Mouse (Mus musculus) adrenal gland (tissue): ENCODE results near the gene Dmxl2.

Experiments
- intact Hi-C: fragments of 180-260 bp; cut with DNase I; formaldehyde crosslinking; loops from one replicate; pipeline ENCODE4 v1.15.1; 2025
- long read RNA-seq, 2 experiments: library from polyadenylated mRNA; unstranded; transcript quantifications; one replicate each; pipeline ENCODE4 v2.0.0; 2020; ENCODE audit warnings: borderline replicate concordance in 1 of 2; ENCODE audit not compliant: insufficient replicate concordance in 1 of 2

Dmxl2 gene
- long read RNA-seq, experiment 1, partial matches to known transcripts: 2 of 3 reads
- long read RNA-seq, experiment 1, other reads (novel, unspliced or antisense): 1 of 3 reads
- long read RNA-seq, experiment 2, partial matches to known transcripts: 5 of 6 reads
- long read RNA-seq, experiment 2, other reads (novel, unspliced or antisense): 1 of 6 reads

DNA sequence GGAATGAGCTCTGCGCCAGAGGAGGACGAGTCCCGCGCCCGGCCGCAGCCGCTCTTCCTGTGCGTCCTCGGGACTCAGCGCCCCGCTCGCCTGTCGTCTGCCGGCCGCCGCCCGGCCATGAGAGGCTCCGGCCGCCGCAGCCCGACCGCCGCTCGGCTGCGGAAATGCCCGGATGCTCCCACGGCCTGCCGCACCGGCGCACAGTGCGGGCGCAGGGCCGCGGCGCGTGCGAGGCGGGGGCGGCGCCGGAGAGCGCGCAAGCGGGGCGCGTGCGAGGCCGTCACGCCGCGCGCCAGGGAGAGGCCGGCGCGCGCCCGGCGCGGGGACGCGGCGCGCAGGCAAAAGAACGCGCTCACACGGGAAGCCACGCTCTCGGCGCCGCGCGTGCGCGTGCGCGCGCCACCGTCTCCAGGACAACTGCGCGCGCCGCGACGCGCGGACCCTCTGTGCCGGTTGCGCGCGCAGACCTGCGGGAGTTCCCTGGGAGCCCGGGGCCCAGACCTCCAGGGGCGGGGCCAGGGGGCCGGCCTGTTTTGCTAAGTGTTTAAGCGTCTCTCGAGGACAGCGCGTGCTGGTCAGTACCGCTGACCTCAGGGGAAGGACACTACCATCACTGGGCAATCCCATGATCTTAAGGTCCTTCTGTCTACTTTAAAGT, at the start of gene Dmxl2:
Gene Dmxl2, minus strand, starts transcription at position 174 of the 658 bp plus-strand sequence.
- intact Hi-C loops: no loop called here

GRCm38 (mm10) chr9:54549433-54549832, 48.0 kb upstream of the Dmxl2 start:
- intact Hi-C loops: loop anchor here (2.0 to 5.0 kb wide), 2 partner anchors 111 to 128 kb away; no protein-coding TSS in a partner anchor

DNA sequence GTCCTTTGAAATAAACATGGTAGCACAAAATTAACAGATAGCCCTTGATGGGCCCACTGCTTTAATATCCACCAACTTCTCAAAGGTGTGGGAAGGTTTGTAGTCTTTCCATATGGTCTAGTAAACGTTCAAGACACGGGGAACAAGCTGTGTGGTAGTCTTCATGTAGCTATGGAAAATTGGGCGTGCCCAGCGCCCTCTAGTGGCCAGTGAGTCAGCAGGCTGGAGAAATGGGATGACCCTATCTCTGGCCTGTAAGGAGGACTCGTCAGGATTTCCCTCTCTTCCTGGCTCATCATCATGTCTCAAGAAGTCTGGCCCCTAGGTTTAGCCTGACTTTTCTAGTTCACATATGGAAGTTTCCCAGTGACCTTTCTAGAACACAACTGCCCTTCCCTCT, 46.1 kb upstream of the Dmxl2 start:
- intact Hi-C loops: loop anchor here (5.0 kb wide), 1 partner anchor 130 kb away; no protein-coding TSS in a partner anchor

DNA sequence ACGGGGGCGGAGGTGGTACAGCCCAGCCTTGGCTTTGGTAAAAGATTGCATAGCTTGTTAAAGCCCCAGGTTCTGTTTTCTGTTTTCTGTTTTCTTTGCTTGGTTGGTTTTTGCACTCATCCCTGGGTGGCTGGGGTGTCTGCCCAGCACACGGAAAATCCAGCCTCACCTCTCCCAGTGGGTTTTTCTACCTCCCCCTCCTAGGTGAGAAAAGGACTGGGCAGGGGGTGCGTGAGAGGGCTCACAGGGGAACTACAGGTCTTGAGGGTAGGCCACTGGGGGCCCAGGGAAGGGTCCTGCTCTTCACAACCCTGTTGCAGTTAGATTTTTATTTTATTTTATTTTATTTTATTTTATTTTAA, 43.5 kb upstream of the Dmxl2 start:
- intact Hi-C loops: loop anchor here (5.0 kb wide), 1 partner anchor 132 kb away; no protein-coding TSS in a partner anchor

- intact Hi-C loops: no loop called here
Measured at GRCm38 (mm10) chr9:54544212-54544953, 43.0 kb upstream of the Dmxl2 start.

GRCm38 (mm10) chr9:54540801-54541200, 39.4 kb upstream of the Dmxl2 start:
- intact Hi-C loops: no loop called here

GRCm38 (mm10) chr9:54538684-54539083, 37.3 kb upstream of the Dmxl2 start, which contains the start of gene Sh2d7:
Sh2d7 (plus strand) TSS chr9:54538984.
- intact Hi-C loops: no loop called here

DNA sequence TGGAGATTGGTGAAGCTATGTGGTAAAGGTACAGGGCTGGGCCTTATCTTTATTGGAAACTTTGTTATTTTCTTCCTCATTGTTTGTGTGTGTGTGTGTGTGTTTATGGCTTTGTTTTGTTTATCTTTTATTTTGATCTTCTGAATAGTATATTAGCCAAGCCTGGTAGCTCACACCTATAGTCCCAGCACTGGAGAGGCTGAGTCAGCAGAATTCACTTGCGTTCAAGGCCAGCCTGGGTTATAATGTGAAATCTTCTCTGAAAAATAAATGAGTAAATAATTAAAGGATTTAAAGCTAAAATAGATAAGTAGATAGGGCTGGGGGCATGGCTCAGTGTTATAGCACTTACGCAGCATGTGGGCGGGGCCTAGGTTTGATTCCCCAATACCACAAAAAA, 36.8 kb upstream of the Dmxl2 start:
- intact Hi-C loops: no loop called here

DNA sequence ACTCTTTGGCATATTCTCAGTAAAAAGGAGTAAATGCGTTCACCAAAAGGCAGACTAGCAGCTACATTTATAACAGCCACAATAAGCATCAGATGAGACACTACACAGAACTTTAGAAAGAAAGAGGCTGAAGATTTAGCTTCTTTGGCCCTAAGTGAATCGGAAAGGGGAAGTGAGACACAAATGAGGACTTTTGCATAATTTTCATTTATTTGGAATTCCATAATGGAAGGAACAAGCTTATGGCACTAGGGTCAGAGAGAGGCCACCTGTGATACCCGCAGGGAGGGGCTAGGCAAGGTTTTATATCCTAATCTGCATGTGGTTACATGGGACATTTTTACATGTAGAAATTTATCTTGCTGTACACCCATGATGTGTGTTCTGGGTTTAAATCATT, 36.1 kb upstream of the Dmxl2 start:
- intact Hi-C loops: no loop called here

GRCm38 (mm10) chr9:54537030-54537429, 35.6 kb upstream of the Dmxl2 start:
- intact Hi-C loops: no loop called here

- intact Hi-C loops: no loop called here
Measured at GRCm38 (mm10) chr9:54536236-54536635, 34.8 kb upstream of the Dmxl2 start.

DNA sequence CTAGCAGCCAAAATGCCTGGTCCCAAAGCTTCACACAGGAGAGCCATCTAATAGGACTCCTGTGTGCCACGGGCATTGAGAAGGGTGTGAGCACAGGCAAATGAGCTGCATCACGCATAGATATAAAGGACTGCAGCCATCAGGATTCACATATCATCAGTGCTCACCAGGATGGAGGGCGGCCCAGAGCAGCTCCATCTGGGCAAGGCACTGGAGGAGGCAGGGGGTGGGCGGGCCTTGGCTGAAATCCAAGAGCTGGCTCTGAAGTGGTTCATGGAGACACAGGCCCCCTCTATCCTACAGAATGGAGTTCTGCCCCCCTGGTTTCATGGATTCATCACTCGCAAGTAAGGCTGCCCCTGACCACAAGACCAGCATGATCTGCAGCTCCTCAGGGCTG, 32.5 kb upstream of the Dmxl2 start:
- intact Hi-C loops: no loop called here

DNA sequence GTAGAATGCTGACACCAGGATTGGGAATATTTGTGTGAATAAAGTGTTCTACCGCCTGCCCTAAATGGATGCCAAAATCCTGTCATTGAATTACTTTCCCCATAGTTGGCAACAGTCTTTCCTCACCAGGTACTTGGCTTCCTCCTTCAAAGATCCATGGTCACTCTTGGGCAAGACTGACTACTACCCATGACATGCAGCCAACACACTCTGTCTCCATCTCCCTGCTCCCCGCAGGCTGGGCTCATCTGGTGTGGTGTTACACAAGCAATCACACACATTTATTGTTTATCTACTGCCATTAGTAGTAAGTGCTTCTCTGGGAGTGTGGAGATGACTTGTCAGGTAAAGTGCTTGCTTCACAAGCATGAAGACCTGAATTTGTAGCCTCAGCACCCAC, 31.5 kb upstream of the Dmxl2 start:
- intact Hi-C loops: no loop called here

DNA sequence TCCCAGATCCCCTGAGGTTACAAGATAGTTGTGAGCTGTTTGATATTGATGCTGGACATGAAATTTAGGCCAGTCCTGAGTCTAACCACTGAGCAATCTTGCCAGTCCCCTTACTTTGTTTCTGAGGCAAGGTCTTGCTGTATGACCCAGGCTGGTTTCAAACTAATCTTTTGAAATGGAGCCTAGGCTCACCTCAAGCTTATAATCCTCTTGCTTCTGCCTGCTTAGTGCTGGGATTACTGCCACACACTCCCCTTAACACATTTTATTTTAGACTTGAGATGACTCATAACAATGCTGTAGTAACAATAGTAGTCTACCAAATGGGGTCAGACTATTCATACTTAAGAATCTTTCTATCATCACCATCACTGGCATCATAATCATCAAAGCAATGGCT, 30.0 kb upstream of the Dmxl2 start:
- intact Hi-C loops: no loop called here

GRCm38 (mm10) chr9:54530836-54531235, 29.4 kb upstream of the Dmxl2 start:
- intact Hi-C loops: no loop called here

- intact Hi-C loops: no loop called here
Measured at GRCm38 (mm10) chr9:54529950-54530349, 28.5 kb upstream of the Dmxl2 start.

DNA sequence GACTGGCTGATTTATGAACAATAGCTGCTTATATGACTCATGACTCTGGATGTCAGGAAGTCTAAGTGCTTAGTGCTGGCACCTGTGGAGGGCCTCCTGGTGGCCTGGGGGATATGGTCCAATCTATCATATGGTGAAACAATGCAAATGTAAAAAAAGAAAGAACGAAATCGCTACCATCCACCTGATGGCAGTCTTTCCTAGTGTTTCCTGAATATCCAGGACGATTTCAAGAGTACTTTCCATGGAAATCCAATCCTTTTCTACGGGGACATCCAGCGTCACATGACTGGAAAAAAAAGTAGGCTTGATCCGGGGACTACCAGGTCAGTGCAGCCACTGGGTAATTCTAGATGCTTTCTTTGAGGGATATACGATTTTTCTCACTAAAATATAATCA, 26.3 kb upstream of the Dmxl2 start:
- intact Hi-C loops: no loop called here

DNA sequence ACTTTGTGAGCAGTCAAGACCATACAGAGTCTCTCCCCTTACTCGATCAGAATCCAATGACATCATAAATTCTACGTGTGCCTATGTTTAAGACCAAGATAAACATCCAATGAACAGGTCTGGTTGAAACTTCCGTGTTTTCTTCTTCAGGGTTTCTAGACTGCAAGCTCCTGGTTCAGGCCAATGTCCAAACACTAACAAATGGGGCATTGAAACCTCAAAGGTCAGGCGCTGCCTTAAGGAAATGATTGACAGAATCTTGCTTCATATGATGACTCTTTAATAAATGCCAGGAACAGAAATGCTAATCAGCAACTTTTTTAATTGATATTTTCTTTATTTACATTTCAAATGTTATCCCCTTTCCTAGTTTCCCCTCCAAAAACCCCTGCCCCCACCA, 18.9 kb upstream of the Dmxl2 start:
- intact Hi-C loops: no loop called here

DNA sequence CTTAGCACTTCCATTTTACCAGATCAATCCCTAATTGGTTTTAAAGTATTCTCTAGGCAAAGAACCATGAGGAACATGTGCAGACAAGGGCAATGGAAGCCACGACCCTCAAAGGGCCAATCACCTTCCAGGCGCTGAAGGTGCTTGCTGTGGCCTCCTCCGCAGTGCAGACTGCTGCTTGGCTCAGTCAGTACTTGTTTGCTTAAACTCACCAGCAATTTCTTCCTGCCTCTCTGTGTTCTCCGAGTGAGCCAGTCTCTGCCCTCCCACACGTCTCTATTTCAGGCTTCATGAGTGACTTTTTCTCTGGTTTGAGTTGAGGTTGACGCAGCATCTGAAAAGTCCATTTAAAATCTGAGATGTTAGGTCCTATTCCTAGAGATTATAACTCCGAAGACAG, 17.5 kb upstream of the Dmxl2 start:
- intact Hi-C loops: no loop called here

- intact Hi-C loops: no loop called here
Measured at GRCm38 (mm10) chr9:54515991-54516390, 14.6 kb upstream of the Dmxl2 start.

DNA sequence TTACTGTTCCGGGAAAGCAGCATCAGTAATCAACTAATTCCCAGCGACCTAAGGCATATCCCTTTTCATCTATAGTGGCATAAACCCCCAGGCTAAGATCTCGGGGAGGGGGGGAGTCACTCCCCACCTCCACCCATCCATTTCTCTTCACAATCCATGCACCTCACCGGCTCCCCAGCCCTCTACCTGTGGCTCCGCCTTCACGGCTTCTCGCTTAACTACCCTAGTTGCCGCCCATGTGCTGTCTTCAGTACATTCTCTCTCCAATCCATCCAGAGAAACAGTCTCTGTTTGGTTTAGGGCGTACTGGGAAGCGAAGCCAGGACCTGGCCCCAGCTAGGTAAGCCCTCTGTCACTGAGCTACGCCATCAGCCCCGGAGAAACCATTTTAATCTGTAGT, 1.4 kb upstream of the Dmxl2 start:
- intact Hi-C loops: no loop called here

- intact Hi-C loops: no loop called here
Measured at GRCm38 (mm10) chr9:54502111-54502495, 677 bp upstream of the Dmxl2 start.
